Mouse (Mus musculus) thymus, adult 2 months (tissue): ENCODE measurements around the gene Nr4a2. TPM values are rescaled to one million over a fixed set of nuclear protein-coding genes. Genes with fewer than 3 reads are reported as not detected.
A peak's percentile ranks its signal among the peaks of the same experiment; 100 is the strongest.

Source experiments
- DNase-seq: peaks from one replicate; pipeline ENCODE4 v3.0.0; 2021
- H3K27ac ChIP-seq: fragments of 200-500 bp; 2 replicates; pipeline ENCODE4 v1.5.1; 2012; ENCODE audit warnings: low read length, control low read depth; ENCODE audit not compliant: control insufficient read depth, insufficient read depth
- H3K27me3 ChIP-seq: fragments of 200-500 bp; 2 replicates; pipeline ENCODE4 v1.6.1; 2012; ENCODE audit warnings: mild to moderate bottlenecking, low read length, moderate library complexity, mixed read lengths; ENCODE audit not compliant: control insufficient read depth, insufficient read depth
- H3K36me3 ChIP-seq: fragments of 200-500 bp; 2 replicates; pipeline ENCODE4 v1.6.1; 2012; ENCODE audit warnings: mild to moderate bottlenecking, low read length, moderate library complexity; ENCODE audit not compliant: control insufficient read depth, insufficient read depth
- H3K4me1 ChIP-seq: fragments of 200-500 bp; replicated peaks from 2 replicates; pipeline ENCODE4 v1.6.1; 2012; ENCODE audit warnings: low read length; ENCODE audit not compliant: control insufficient read depth, insufficient read depth
- H3K4me3 ChIP-seq: fragments of 200-500 bp; 2 replicates; pipeline ENCODE4 v1.5.1; 2012; ENCODE audit warnings: mild to moderate bottlenecking, low read length, control low read depth, moderate library complexity; ENCODE audit not compliant: control insufficient read depth, insufficient read depth
- CTCF ChIP-seq: fragments of 200-500 bp; IDR thresholded peaks from 2 replicates; pipeline ENCODE4 v1.5.1; 2012; ENCODE audit warnings: mild to moderate bottlenecking, control low read depth, low read length, moderate library complexity, borderline replicate concordance; ENCODE audit not compliant: control insufficient read depth, poor library complexity, insufficient read depth; ENCODE audit errors: extremely low read depth
- POLR2A ChIP-seq: fragments of 200-500 bp; IDR thresholded peaks from 2 replicates; pipeline ENCODE4 v1.6.1; 2012; ENCODE audit warnings: mild to moderate bottlenecking, low read length, control low read depth, moderate library complexity; ENCODE audit not compliant: control insufficient read depth, poor library complexity, insufficient read depth; ENCODE audit errors: extremely low read depth
- WGBS: fragments of 180-500 bp; shearing (Covaris S2); methylation state at CpG from one replicate; pipeline ENCODE4 v1.1.7; 2018; 5-methylcytosine and 5-hydroxymethylcytosine counted together
- polyA plus RNA-seq: library from polyadenylated mRNA; depleted of rRNA; stranded (reverse); fragments of >200 nt; gene quantifications from 2 replicates; pipeline ENCODE4 v1.2.3, GENCODE M21; 2012; rRNA removed

The Nr4a2 gene
- 1.7 and 2.0 TPM in 2 replicates for polyA plus RNA-seq

DNA sequence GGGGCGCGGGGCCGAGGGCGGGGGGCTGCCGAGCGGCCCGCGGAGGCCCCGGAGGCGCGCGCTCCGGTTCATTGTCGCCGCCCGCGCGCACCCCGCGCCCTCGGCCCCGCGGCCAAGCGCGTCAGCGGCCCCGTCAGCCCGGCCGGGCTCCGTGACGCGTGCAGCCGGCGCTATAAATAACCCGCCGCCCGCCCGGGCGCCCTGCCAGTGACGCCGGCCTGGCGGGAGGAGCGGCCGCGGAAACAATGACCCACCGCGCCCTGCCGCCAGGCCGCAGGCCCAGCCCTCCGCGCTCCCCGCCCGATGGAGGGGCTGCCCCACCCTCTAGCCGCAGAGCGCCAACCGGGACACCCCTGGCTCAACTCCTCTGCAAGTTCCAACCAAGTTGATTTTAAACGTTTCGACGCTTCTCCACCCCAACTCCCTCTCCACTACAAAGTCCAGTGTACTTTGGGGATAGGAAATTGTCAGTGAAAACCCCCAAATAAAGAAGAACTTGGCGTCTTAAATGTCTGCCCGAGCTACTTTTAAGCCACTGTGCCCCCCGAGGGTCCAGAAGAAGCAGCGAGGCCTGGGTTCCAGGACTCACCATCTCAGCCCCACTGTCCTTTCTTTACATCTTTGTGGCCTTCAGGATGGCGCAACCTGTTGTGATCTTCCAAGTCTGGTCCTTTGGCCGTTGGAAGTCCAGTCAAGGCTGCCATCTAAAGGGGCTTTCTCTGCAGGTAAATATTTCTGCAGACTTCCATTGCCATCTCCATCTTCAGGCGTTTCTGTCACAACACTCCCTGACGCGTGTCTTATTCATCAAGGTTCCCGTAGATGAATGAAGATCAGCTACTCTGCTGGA is at the start of gene Nr4a2:
Gene Nr4a2, minus strand, starts transcription at position 13 of the 850 bp plus-strand sequence.
- 9% methylated on average over 69 of the region's 69 CpGs for WGBS

GRCm38 (mm10) chr2:57165416-57165815 is 41.6 kb upstream of the Nr4a2 start:
- H3K4me1 ChIP-seq = no peaks in the 10 kb centered on the region
- H3K4me3 ChIP-seq = no peak overlapping the region
- no peaks in the 10 kb centered on the region for H3K27me3 ChIP-seq
- no peak for DNase-seq
- H3K36me3 ChIP-seq = no peaks in the 10 kb centered on the region
- no peak for TF ChIP-seq POLR2A
- TF ChIP-seq CTCF = no peak
- 87% methylated on average over 1 of the region's 1 CpGs for WGBS
- no peak overlapping the region for H3K27ac ChIP-seq

More for the DNA sequence above, at the start of gene Nr4a2:
- Histone ChIP-seq H3K4me3 (peak within 1 kb of the TSS; percentile 47), H3K36me3 (no peaks in the 10 kb centered on the region), H3K27me3 (no peaks in the 10 kb centered on the region), H3K4me1 (no peaks in the 10 kb centered on the region), H3K27ac (no peak within 1 kb of the TSS)
- TF ChIP-seq POLR2A = no peak
- no peak for TF ChIP-seq CTCF
- no peak for DNase-seq

- H3K36me3 ChIP-seq = no peaks in the 10 kb centered on the region
- no peak overlapping the region for H3K27ac ChIP-seq
- 96% methylated on average over 9 of the region's 9 CpGs for WGBS
- no peak overlapping the region for H3K4me3 ChIP-seq
- no peaks in the 10 kb centered on the region for H3K27me3 ChIP-seq
- no peaks in the 10 kb centered on the region for H3K4me1 ChIP-seq
- DNase-seq = no peak
- no peak for TF ChIP-seq POLR2A
- no peak for TF ChIP-seq CTCF
Observed at GRCm38 (mm10) chr2:57156814-57157213, 33.0 kb upstream of the Nr4a2 start.

GRCm38 (mm10) chr2:57149796-57150195 is 26.0 kb upstream of the Nr4a2 start:
- Histone ChIP-seq H3K4me3 (no peak overlapping the region), H3K4me1 (no peaks in the 10 kb centered on the region), H3K36me3 (no peaks in the 10 kb centered on the region), H3K27ac (no peak overlapping the region), H3K27me3 (no peaks in the 10 kb centered on the region)
- no peak for DNase-seq
- no peak for TF ChIP-seq CTCF
- no peak for TF ChIP-seq POLR2A
- WGBS = 94% methylated on average over 4 of the region's 4 CpGs

DNA sequence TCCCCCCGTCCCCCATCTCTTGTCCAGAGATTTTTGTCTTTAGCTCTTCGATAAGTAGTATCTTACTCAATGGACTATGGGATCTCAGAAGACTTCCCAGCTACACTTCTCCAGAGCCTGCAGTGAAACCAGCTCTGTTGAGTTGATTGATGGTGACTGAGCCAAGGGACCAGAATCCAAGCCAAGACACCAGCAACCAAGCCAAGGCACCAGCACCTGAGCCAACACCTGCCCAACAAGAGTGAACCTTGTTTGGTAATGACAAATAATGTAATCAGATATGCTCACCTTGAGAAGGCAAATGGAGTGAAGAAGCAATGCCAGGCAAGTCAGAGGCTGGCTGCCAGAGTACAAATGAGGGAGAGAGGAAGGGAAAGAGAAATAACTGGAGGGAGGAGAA is 24.4 kb upstream of the Nr4a2 start:
- DNase-seq = no peak
- no peak for TF ChIP-seq POLR2A
- no peak for TF ChIP-seq CTCF

DNA sequence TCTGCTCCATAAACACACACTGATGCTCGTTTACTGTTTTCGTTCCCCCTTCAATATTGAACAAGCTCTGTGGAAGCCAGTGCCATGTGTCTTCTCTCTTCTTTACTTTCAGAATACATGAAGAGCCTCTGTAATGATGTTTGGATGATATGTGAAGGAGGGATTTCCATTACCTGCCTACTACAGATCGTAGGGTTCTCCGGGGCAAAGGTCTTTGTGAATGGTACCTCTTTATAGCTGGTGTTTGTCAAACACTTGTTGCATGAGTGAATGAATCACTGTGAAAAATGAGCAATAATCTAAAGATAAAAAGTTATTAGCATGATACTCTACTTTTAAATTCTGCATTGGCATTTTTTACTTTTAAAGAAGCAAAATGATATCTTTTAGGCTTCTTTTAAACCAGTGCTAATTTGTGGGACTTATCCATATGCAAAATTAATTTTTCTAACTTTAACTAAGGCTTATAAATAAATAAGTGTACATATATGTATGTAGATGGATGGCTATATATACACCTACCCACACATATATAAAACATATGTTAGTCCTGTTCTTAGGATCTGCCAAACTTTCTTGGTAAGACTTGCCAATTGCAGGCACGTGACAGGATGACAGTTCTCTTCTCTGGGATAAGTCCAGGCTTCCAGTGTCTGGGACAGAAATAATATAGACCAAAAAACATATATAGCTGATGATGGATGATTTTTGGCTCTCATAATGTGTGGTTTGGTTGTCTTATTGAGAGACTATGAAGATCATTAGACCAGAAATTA is 22.0 kb upstream of the Nr4a2 start:
- Histone ChIP-seq H3K4me3 (no peak overlapping the region), H3K27me3 (no peaks in the 10 kb centered on the region), H3K4me1 (no peaks in the 10 kb centered on the region), H3K27ac (no peak overlapping the region), H3K36me3 (no peaks in the 10 kb centered on the region)
- WGBS = 97% methylated on average over 5 of the region's 5 CpGs
- DNase-seq = no peak
- TF ChIP-seq CTCF (no peak), POLR2A (no peak)

More for the DNA sequence above, 24.4 kb upstream of the Nr4a2 start:
- no peak overlapping the region for H3K4me3 ChIP-seq
- H3K36me3 ChIP-seq = no peaks in the 10 kb centered on the region
- 97% methylated on average over 2 of the region's 2 CpGs for WGBS
- H3K4me1 ChIP-seq = no peaks in the 10 kb centered on the region
- H3K27me3 ChIP-seq = no peaks in the 10 kb centered on the region
- H3K27ac ChIP-seq = no peak overlapping the region
